Mouse (Mus musculus) cerebellum, adult 9-11 months (tissue): ENCODE data around the gene Esrrg.

Experiments used
- DNase-seq: peaks from one replicate; pipeline ENCODE4 v3.0.0; 2022

The Esrrg gene

GRCm38 (mm10) chr1:188101832-188102231 lies 493.2 kb downstream of the Esrrg start:
- DNase-seq = no peak

DNA sequence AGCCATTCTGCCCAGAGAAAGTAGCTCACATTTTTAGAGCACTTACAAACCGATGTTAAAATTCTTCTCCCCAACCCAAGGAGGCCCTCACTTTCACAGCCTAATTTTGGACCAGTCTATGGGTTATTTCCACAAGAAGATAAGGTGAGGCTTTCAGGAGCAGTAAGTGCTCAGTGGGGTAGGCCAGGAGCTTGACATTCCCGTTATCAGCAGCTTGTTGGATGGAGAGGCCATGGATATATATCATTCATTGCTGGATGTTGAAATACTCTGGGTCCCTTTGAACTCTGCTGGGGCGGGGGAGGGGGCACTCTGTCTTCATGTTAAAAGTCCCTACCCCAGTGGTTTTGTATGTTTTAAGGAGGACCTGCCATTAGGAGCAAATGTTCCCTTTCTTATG lies 494.6 kb downstream of the Esrrg start:
- no peak for DNase-seq

DNA sequence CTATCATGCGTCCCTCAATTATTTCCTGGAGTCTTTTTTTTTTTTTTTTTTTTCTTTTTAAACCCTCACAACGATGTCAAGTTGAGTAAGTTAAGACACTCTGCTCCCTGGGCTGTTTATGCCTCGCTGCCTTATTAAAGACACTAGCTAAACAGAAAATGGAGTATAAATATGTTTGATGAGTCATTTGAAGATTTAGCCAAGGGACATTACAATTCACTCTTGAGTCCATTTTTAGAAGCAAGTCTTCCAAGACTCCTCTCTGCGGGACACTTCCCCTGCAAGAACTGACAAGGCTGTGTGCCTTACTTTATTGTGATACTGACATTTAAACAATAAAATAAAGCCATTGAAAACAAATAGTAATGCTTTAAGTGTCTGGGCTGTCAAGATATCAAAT lies 496.9 kb downstream of the Esrrg start:
- DNase-seq = no peak

DNA sequence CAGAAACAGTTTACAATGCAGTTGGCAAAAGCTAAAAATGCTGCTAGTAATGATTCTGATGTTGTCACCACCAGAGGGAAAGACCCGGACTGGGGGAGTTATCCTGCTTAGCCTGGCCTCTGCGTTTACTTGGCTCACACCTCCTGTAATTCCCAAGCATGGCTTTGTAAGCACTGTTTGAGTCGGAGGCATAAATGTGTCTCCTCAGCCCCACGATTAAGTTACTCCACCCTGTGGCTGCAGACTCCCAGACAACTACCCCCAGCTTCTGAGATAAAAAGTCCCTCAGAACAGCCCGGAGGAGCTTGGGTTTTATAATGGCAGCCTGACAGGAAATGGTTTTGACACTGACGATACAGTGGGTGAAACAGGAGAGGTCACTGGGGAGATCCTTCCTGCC lies 499.4 kb downstream of the Esrrg start:
- no peak for DNase-seq

DNA sequence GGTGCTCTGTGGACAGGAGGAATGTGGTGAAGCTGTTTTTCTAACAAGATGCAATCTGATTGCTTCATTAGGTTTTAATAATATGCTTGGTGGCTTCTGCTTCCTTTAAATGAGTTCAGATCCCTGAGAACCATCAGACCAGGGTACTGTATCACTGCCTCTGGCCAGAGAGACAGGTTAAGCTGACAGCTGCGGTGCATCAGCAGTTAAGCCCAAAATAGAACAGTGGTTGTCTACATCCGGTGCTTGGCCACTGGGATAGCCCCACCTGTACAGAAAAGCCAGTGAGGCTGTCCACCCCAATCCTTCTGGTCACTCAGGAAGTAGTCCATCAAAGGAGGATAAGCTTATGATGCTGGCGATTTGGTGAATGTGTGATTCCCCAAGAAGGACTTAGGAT lies 503.0 kb downstream of the Esrrg start:
- no peak for DNase-seq

GRCm38 (mm10) chr1:188113240-188113639 lies 504.6 kb downstream of the Esrrg start:
- no peak for DNase-seq

DNA sequence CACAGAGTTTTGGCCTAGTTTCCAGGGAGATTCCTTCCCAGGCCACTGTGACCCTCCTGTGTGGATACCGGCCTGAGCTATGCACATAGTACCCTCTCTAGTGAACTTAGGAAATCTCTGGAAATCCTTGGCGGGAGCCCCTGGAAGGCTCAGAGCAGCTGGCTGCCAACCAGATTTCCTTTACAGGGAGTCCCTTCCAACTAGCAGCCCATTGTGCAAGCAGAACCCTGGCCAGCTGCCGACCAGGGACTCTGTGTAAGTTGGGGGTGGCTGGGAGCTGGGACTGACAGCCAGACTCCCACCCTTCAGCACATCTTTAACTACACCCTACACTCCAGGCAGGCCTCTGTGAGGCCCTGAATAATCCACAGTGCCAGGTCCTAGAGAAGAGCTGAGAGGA lies 509.5 kb downstream of the Esrrg start:
- peak; percentile 10 for DNase-seq

DNA sequence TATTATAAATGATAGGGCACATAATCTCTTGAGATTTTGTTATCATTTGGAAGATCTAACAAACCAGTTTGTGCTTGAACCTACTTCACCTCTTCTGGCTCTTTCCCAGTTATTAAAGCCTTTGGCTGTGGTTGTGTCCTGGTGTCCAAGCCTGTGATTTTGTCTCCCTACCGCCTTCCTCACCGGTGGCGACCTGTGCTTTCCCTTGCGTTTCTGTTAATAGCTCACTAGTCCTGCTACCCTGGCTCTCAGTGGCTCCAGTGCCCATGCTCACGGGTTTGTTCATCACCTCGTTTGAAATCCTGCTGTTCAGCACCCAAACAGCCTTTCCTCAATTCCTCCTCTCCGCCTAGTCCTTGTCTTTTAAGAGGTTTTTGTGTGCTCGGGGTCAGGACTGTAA lies 511.2 kb downstream of the Esrrg start:
- no peak for DNase-seq

DNA sequence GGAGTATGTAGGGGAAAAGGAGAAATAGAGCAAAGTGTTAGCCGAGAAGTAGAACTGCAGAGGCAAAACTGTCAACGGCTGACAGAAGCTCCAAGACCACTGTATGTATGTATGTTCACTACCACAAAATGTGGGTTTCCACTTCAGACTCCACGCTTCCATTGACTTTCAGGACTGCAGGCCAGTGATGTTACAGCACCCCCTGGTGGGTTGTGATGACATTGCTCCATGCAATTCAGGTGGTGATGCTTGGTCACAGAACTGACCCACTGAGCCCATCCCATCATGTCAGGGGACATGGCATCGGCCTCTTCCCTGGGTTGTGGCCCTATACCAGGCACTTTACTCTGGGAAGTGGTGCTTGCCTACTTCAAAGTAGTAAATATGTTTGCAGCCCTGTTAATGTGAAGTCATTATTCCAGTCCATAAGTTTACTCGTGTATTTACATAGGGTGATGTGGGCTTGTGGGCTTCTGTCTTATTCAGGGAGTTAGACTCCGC lies 517.0 kb downstream of the Esrrg start:
- DNase-seq = no peak

GRCm38 (mm10) chr1:188136126-188136525 lies 527.5 kb downstream of the Esrrg start:
- DNase-seq = no peak

DNA sequence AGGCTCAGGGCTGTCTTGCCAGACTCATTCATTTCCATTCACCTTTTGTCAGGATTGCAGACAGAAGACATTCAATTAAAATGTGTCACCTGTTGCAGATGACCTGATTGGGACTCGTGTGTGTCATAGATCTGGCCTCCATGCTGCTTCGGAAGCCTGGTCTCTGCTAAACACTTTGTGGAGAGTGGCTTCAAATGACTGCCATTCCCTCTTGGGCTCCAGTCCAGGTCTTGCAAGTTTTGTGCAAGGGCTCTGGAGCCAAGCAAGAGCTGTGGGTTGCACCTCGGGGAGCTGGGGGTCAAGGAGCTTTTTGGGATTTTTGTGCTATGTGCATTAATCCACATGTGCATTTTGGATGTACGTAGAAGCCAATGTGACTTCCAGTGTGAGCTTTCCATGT lies 530.9 kb downstream of the Esrrg start:
- DNase-seq = no peak

DNA sequence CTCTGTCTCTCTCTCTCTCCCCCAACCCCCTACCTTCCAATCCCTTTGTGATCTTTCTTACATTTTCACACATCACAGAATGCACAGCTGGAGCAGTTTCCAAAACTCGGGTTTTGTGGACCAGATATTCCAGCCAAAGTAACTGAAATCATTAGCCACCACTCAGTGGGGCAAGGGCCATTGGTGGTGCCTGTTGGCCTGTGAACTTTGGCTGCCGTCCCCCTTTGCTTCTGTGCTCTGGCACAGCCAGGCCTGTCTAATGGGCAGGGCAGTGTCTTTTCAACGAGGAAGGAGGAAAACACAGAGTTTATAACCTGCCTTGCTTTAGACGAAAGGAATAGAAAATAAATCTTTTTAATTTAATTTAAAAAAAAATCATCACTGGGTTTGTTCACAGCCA lies 531.6 kb downstream of the Esrrg start:
- DNase-seq = no peak

DNA sequence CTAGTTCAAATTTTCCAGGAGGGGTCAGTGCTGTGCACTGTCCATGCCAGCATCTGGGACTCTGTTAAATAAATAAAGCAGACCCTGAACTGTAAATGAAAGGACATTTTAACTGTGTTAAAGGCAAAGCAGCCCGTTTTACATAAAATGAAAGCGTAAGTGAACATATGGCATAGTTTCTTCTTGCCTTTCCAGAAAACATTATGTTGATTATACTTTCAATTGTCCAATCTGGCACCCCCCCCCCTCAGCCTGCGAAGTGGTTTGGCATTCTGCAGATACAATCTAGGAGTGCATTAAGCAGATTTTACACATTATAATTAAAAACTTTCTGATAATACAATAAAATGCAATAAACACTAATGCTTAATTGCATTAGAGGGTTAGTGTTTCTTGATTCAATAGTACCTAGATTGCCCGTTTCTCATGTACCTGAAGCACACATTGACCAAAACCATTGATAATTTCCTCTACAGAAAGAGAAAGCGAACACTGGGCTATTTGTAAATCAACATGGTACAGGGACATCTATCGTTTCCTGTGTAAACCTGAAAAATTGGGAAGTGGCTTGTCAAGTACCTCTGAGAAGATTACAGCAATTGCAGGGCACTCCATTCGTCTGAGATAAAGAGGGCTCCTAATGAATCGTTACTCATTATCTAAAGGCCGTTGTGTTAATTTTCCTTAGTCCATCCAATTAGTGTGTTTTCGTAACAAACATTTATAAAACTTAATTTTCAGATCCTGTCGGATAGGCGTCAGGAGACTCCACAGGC lies 539.0 kb downstream of the Esrrg start:
- DNase-seq = no peak

- no peak for DNase-seq
Observed at GRCm38 (mm10) chr1:188151066-188151465, 542.5 kb downstream of the Esrrg start.

DNA sequence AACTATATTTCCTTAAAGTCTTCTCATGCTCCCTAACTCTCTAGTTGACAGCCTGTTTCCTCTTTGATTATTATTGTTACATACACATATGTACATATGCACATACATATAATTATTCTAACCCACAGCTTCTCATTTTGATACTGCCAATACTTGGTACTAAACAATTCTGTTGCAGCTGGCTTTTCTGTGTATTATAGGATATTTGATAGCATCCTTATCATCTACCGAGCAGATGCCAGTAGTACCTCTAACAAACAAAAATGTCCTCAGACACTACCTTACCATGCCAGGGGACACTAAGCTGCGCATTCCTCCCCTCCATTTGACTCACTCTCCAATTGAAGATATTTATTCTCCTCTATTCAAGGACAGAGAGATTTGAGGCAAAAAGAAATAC lies 543.4 kb downstream of the Esrrg start:
- DNase-seq = no peak

DNA sequence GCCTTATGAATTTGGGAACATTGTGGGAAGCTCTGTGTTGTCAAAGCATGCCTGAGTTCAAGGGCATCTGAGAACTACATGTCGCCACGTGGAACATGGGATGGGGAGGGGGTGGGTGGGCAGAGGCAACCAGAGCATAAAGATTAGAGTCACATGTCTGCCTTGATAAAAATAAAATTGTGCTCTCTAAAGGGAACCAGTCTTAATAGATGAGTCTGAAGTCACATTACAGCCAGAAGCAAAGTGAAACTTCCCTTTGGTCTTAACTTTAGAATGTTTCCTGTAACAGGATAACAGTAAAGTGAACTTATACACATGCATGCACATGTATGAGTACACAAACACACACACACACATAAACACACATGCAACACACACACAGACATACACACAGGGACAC lies 545.1 kb downstream of the Esrrg start:
- DNase-seq = no peak

- no peak for DNase-seq
Observed at GRCm38 (mm10) chr1:188154466-188155110, 546.0 kb downstream of the Esrrg start.

DNA sequence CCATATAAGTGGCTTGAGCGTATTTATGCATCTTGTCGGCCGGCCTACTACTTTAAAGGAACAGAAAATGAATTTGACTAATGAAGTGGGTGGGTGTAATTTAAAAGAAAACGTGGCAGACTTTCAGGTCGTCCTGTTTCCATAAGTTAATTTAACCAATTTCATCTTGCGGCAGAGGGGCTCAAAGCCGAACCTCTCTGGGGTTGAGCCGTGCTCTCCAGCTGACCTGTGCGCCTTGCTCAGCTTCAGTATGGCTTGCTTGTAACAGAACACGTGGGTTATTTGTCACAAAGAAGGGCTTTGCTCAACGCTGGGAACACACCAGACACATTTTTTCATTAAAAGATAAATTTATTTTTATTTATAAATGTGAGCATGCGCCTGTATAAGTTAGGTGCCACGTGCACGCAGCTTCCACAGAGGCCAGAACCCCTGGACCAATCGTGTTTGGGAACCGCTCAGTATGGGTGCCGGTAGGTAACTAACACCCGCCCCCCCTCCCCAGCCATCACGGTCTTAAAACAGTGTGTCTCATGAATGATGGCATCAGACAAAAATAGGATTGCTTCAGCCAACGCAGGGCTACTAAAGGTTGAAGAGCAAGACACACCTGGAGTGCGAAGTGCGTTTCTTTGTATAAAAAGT lies 546.7 kb downstream of the Esrrg start:
- no peak for DNase-seq

- DNase-seq = no peak
Observed at GRCm38 (mm10) chr1:188156520-188156919, 547.9 kb downstream of the Esrrg start.

- DNase-seq = no peak
Observed at GRCm38 (mm10) chr1:188157237-188157955, 548.8 kb downstream of the Esrrg start.

DNA sequence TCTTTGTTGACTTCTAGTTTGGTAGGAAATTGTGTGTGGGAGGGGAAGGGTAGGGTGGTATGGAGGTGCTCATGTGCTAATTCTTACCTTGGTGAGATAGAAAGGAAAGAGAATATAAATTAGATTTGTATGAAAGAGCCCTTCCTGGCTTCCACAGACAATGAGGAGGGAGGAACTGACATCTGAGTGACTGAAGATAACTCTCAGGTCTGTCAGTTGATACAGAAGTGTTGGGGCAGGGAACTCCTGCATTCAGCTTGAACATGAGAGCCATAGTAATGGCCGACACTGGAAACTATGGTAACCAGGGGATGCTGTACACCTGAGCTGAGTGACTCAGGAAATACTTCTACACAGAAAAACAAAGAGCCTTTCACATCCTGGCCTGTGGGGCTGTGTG lies 550.1 kb downstream of the Esrrg start:
- no peak for DNase-seq

GRCm38 (mm10) chr1:188159108-188159507 lies 550.5 kb downstream of the Esrrg start:
- DNase-seq = no peak

GRCm38 (mm10) chr1:188163058-188163457 lies 554.5 kb downstream of the Esrrg start:
- DNase-seq = no peak
